Comparison of ENCODE assay signal across 9 mouse cellular contexts in genomic region chr12:84451801-84452200, GRCm38 (mm10). TPM values are rescaled to one million over a fixed set of nuclear protein-coding genes. Genes with fewer than 3 reads are reported as not detected.
A peak's percentile ranks its signal among the peaks of the same experiment; 100 is the strongest.
DNase-seq lines count a peak whose midpoint lies in the region; ATAC-seq and TF ChIP-seq lines count a peak whose summit lies in the region.
"Had no signal": no experiment of that assay in that cellular context is flagged by ENCODE, and none has a peak within 500 bp of the region (broad histone marks: within the 10 kb centered on the region; RNA-seq: fewer than 3 reads in every experiment).

No protein-coding gene starts in this region.

- peak overlapping the region; percentile 52 for H3K9ac ChIP-seq in forebrain, embryonic 15.5 days (replicated peaks)
- peak overlapping the region; percentile 85 for H3K9ac ChIP-seq in liver, embryonic 11.5 days (ENCODE audit: low read depth, low read length)

- TF ChIP-seq CTCF in small intestine, adult 2 months (IDR thresholded peaks at IDR 0.05; ENCODE audit: extremely low read depth, insufficient read length, insufficient replicate concordance, low read depth, low read length) = no peak

- DNase-seq in embryo, embryonic 10 days (ENCODE audit: low spot score) = peak; percentile 9
- no peak for DNase-seq in embryo, embryonic 9.5 days (ENCODE audit: extremely low spot score)
- DNase-seq in right cerebral cortex, postnatal 14 days = peak; percentile 8
- no peak for DNase-seq in right cerebral cortex, postnatal 25 days
- DNase-seq in liver, embryonic 11.5 days (ENCODE audit: low spot score) = no peak
- DNase-seq in retina, embryonic 14.5 days (ENCODE audit: low spot score) = no peak

- no peak for ATAC-seq in forebrain, embryonic 15.5 days (replicated peaks)
- ATAC-seq in liver, embryonic 11.5 days (replicated peaks; ENCODE audit: low FRiP score) = no peak

- 0 out of 2 replicates have a peak, but pooled peaks cover 1% of the 10 kb centered on the region for H3K36me3 ChIP-seq in forebrain, embryonic 15.5 days
- no peaks in the 10 kb centered on the region for H3K36me3 ChIP-seq in liver, embryonic 11.5 days (ENCODE audit: control insufficient read depth, insufficient read depth, low read length)
- H3K36me3 ChIP-seq in small intestine, adult 2 months (ENCODE audit: control insufficient read depth, insufficient read depth, low read length) = no peaks in the 10 kb centered on the region; the same call in 1 of the 2 replicates

- H3K27me3 ChIP-seq in forebrain, embryonic 15.5 days = 0 out of 2 replicates have a peak, but pooled peaks cover 5% of the 10 kb centered on the region
- no peaks in the 10 kb centered on the region for H3K27me3 ChIP-seq in liver, embryonic 11.5 days (replicated peaks; ENCODE audit: control insufficient read depth, insufficient read depth, low read length)
- H3K27me3 ChIP-seq in small intestine, adult 2 months (ENCODE audit: control insufficient read depth, insufficient read depth, low read length) = no peaks in the 10 kb centered on the region
- H3K27me3 ChIP-seq: Patski had no signal

- H3K4me3 ChIP-seq in forebrain, embryonic 15.5 days = peak overlapping the region; percentile 53
- peak overlapping the region; percentile 88 for H3K4me3 ChIP-seq in liver, embryonic 11.5 days (ENCODE audit: low read depth, low read length)
- H3K4me3 ChIP-seq in small intestine, adult 2 months (ENCODE audit: low read depth, low read length) = peak overlapping the region; percentile 72

- H3K9me3 ChIP-seq in forebrain, embryonic 15.5 days = no peaks in the 10 kb centered on the region
- H3K9me3 ChIP-seq in liver, embryonic 11.5 days (ENCODE audit: control insufficient read depth, low read length) = no peaks in the 10 kb centered on the region

- peaks cover 24% of the 10 kb centered on the region for H3K4me1 ChIP-seq in forebrain, embryonic 15.5 days
- peaks cover 16% of the 10 kb centered on the region for H3K4me1 ChIP-seq in liver, embryonic 11.5 days (replicated peaks; ENCODE audit: control insufficient read depth, insufficient read depth, low read length)
- H3K4me1 ChIP-seq in small intestine, adult 2 months (ENCODE audit: control insufficient read depth, insufficient read depth, insufficient read length, low read length) = no peaks in the 10 kb centered on the region

- TF ChIP-seq POLR2A in small intestine, adult 2 months (IDR thresholded peaks at IDR 0.05; ENCODE audit: low read depth, low read length) = no peak

- H3K4me2 ChIP-seq in forebrain, embryonic 15.5 days (replicated peaks) = peak overlapping the region; percentile 90
- peak overlapping the region; percentile 82 for H3K4me2 ChIP-seq in liver, embryonic 11.5 days

- peak overlapping the region; percentile 67 for H3K27ac ChIP-seq in forebrain, embryonic 15.5 days (replicated peaks)
- H3K27ac ChIP-seq in liver, embryonic 11.5 days (ENCODE audit: low read depth, low read length) = peak overlapping the region; percentile 70
- peak overlapping the region; percentile 24 for H3K27ac ChIP-seq in small intestine, adult 2 months (ENCODE audit: insufficient read depth, low read depth, low read length)

- 2% methylated on average over 11 of the region's 11 CpGs for WGBS in forebrain, embryonic 15.5 days
- 4% methylated on average over 11 of the region's 11 CpGs for WGBS in liver, embryonic 11.5 days
- WGBS in small intestine, adult 2 months = under 1% methylated on average over 11 of the region's 11 CpGs

RNA-seq across cellular contexts. Expression of gene Lin52, which starts 0.6 kb away (rescaled TPM):
- 39.1 and 39.3 TPM in 2 replicates for polyA plus RNA-seq in forebrain, embryonic 15.5 days (2015; fragmentation: Nextera tagmentation; extraction: Ambion mirVana)
- 20.2 and 21.7 TPM in 2 replicates for polyA plus RNA-seq in liver, embryonic 11.5 days (2014; fragmentation: Nextera tagmentation; extraction: Ambion mirVana)
- polyA plus RNA-seq in small intestine, adult 2 months (2012; rRNA removed) = 0.95 and 3.2 TPM in 2 replicates

RNA-seq across cellular contexts. Expression of gene Aldh6a1, which starts 1.0 kb away (rescaled TPM):
- polyA plus RNA-seq in forebrain, embryonic 15.5 days (2015; fragmentation: Nextera tagmentation; extraction: Ambion mirVana) = 29.9 and 34.6 TPM in 2 replicates
- 21.5 and 25.7 TPM in 2 replicates for polyA plus RNA-seq in liver, embryonic 11.5 days (2014; fragmentation: Nextera tagmentation; extraction: Ambion mirVana)
- 1.5 and 1.9 TPM in 2 replicates for polyA plus RNA-seq in small intestine, adult 2 months (2012; rRNA removed)

RNA-seq across cellular contexts. Expression of gene Rnf113a2, which starts 34.8 kb away (rescaled TPM):
- polyA plus RNA-seq in forebrain, embryonic 15.5 days (2015; fragmentation: Nextera tagmentation; extraction: Ambion mirVana) = 27.0 and 28.3 TPM in 2 replicates
- polyA plus RNA-seq in liver, embryonic 11.5 days (2014; fragmentation: Nextera tagmentation; extraction: Ambion mirVana) = 20.9 and 25.6 TPM in 2 replicates
- polyA plus RNA-seq in small intestine, adult 2 months (2012; rRNA removed) = 0.81 and 1.3 TPM in 2 replicates

RNA-seq across cellular contexts. Expression of gene Bbof1, which starts 42.9 kb away (rescaled TPM):
- 3.2 and 3.8 TPM in 2 replicates for polyA plus RNA-seq in forebrain, embryonic 15.5 days (2015; fragmentation: Nextera tagmentation; extraction: Ambion mirVana)
- 1.0 TPM in 2 replicates for polyA plus RNA-seq in liver, embryonic 11.5 days (2014; fragmentation: Nextera tagmentation; extraction: Ambion mirVana)
- not detected in 2 replicates for polyA plus RNA-seq in small intestine, adult 2 months (2012; rRNA removed)

RNA-seq across cellular contexts. Expression of gene Entpd5, which starts 43.0 kb away (rescaled TPM):
- polyA plus RNA-seq in forebrain, embryonic 15.5 days (2015; fragmentation: Nextera tagmentation; extraction: Ambion mirVana) = 10.5 and 11.7 TPM in 2 replicates
- 14.0 and 14.1 TPM in 2 replicates for polyA plus RNA-seq in liver, embryonic 11.5 days (2014; fragmentation: Nextera tagmentation; extraction: Ambion mirVana)
- 10.9 and 15.5 TPM in 2 replicates for polyA plus RNA-seq in small intestine, adult 2 months (2012; rRNA removed)

Comparison
In these comparisons a context has a peak if more than half of its experiments do, and no peak if none do; other contexts are left out.
1. DNase-seq: peak in embryo, embryonic 10 days (single experiment) and right cerebral cortex, postnatal 14 days (single experiment); none in embryo, embryonic 9.5 days (single experiment), right cerebral cortex, postnatal 25 days (single experiment), liver, embryonic 11.5 days (single experiment) and retina, embryonic 14.5 days (single experiment).
2. Peak in every context shown above with its lines, with median percentiles within 50 percentile points of each other: H3K27ac ChIP-seq and H3K4me3 ChIP-seq.